Mouse (Mus musculus): ENCODE results near the gene Fbxw21.

GRCm38 (mm10) chr9:109176301-109176700 is 14.5 kb upstream of the Fbxw21 start:
- TF ChIP-seq CTCF (IDR thresholded peaks at IDR 0.05; ENCODE audit: insufficient read depth, low read depth, low read length) (no peak), POLR2A (IDR thresholded peaks at IDR 0.05; ENCODE audit: insufficient read depth, low read depth, low read length) (no peak)

Measured in olfactory bulb, adult 2 months (tissue).